Mouse (Mus musculus): Measurements from ENCODE around the gene Pgs1. TPM values are rescaled to one million over a fixed set of nuclear protein-coding genes. Genes with fewer than 3 reads are reported as not detected.

The Pgs1 gene
- total RNA-seq, 2 experiments from 2014 or later: 25.0 to 26.2 TPM

GRCm38 (mm10) chr11:118058367-118058766 lies 72.3 kb downstream of the Pgs1 start:
- DNase-seq: no peak

GRCm38 (mm10) chr11:118058872-118059271 lies 72.8 kb downstream of the Pgs1 start:
- no peak for DNase-seq

- no peak for DNase-seq
These were observed 73.9 kb downstream of the Pgs1 start for GRCm38 (mm10) chr11:118060038-118060437.

GRCm38 (mm10) chr11:118067588-118067987 lies 81.5 kb downstream of the Pgs1 start:
- DNase-seq: no peak

- no peak for DNase-seq
These were observed 82.8 kb downstream of the Pgs1 start for GRCm38 (mm10) chr11:118068812-118069332.

GRCm38 (mm10) chr11:118071227-118071912 lies 85.3 kb downstream of the Pgs1 start:
- DNase-seq: no peak

Small RNAs within 50 kb of the gene (microRNA-seq; reads per million reads assigned to microRNA genes)
- 0.35 to 0.82 reads per million in 2 experiments for gene Mir6933

Other genes with a start within 250 kb of the Pgs1 start
- gene Tmc8, start 204.2 kb upstream of the Pgs1 start, total RNA-seq (2021): 1 to 10 TPM; 3.1 to 3.3 TPM
- 10 to 100 TPM; 26.4 to 28.6 TPM for gene Tmc6, start 204.1 kb upstream of the Pgs1 start, total RNA-seq (2021)
- gene 6030468B19Rik, start 188.6 kb upstream of the Pgs1 start, total RNA-seq (2021): not detected
- 1 to 10 TPM; 2.7 to 3.5 TPM for gene Gm20708, start 176.6 kb upstream of the Pgs1 start, total RNA-seq (2021)
- 10 to 100 TPM; 81.2 to 85.1 TPM for gene Syngr2, start 176.6 kb upstream of the Pgs1 start, total RNA-seq (2021)
- gene Afmid, start 160.4 kb upstream of the Pgs1 start, total RNA-seq (2021): 10 to 100 TPM; 15.3 to 15.5 TPM
- 10 to 100 TPM; 93.1 to 99.2 TPM for gene Tk1, start 160.2 kb upstream of the Pgs1 start, total RNA-seq (2021)
- gene Birc5, start 137.0 kb upstream of the Pgs1 start, total RNA-seq (2021): 10 to 100 TPM; 63.1 to 69.1 TPM
- gene Tmem235, start 125.5 kb upstream of the Pgs1 start, total RNA-seq (2021): under 1 TPM in 1 of 2 experiments, not detected in 1; 0.18 TPM
- gene Tha1, start 112.8 kb upstream of the Pgs1 start, total RNA-seq (2021): 1 to 10 TPM; 3.3 to 4.0 TPM
- gene Socs3, start 16.2 kb upstream of the Pgs1 start, total RNA-seq (2021): 1 to 10 TPM; 5.5 TPM
- under 1 TPM; 0.05 TPM for gene Dnah17, start 144.3 kb downstream of the Pgs1 start, total RNA-seq (2021)